Mouse (Mus musculus): ENCODE data around the gene Pxk. TPM values are rescaled to one million over a fixed set of nuclear protein-coding genes. Genes with fewer than 3 reads are reported as not detected.
A peak's percentile ranks its signal among the peaks of the same experiment; 100 is the strongest.

The Pxk gene
- polyA plus RNA-seq, 1 experiment: 25.1 TPM

DNA sequence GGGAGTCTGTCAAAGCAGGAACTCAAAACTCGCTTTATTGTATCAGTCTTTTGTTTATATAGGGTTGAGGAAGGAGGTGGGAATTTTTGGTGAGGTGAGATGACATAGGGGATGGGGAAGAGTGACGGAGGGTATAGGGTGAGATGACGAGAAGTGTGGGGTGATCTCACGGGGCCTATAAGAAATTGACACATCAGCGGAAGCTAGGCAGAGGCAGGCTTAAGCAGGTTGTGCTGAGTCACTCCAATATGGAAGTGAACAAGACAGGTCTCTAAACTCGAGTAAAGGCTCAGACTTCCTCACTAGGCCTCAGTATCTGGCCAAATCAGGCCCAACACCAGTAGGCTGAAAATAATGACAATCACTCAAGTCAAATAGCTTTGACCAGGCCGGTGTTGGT is 38.1 kb upstream of the Pxk start:
- no peak for TF ChIP-seq POLR2A (IDR thresholded peaks at IDR 0.05; ENCODE audit: control insufficient read depth, extremely low read depth, insufficient read depth, low read length, poor library complexity)
- TF ChIP-seq CTCF (IDR thresholded peaks at IDR 0.05; ENCODE audit: borderline replicate concordance, control insufficient read depth, extremely low read depth, insufficient read depth, low read length, poor library complexity): no peak
- Histone ChIP-seq H3K27me3 (ENCODE audit: control insufficient read depth, insufficient read depth, low read length) (no peaks in the 10 kb centered on the region), H3K36me3 (ENCODE audit: control insufficient read depth, insufficient read depth, low read length) (no peaks in the 10 kb centered on the region), H3K4me1 (replicated peaks; ENCODE audit: control insufficient read depth, insufficient read depth, low read length) (peaks cover 3% of the 10 kb centered on the region; the same call in 1 of the 2 replicates), H3K4me3 (ENCODE audit: control insufficient read depth, insufficient read depth, low read length) (no peak overlapping the region), H3K27ac (ENCODE audit: control insufficient read depth, insufficient read depth, low read length) (no peak overlapping the region)
- DNase-seq: no peak
- 96% methylated on average over 7 of the region's 7 CpGs for WGBS

DNA sequence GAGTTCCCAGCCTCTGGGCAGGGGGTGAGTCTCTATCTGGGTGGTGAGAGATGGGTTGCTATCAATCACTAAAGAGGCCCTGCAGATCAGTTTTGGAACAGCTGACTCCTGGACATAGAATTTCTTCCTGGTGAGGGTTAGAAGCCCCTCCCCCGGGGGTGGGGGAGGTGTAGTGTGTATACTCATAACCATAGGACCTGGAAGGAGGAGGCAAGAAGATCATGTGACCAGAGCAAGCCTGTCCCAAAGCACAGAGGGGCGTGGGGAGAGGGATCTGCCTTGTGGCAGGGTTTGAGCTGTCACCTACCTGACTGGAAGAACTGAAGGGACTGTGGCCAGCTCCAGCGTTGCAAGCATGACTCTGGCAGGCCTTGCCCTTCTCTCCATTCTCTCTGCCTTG is 35.9 kb upstream of the Pxk start:
- no peak overlapping the region for H3K4me3 ChIP-seq (ENCODE audit: control insufficient read depth, insufficient read depth, low read length)

DNA sequence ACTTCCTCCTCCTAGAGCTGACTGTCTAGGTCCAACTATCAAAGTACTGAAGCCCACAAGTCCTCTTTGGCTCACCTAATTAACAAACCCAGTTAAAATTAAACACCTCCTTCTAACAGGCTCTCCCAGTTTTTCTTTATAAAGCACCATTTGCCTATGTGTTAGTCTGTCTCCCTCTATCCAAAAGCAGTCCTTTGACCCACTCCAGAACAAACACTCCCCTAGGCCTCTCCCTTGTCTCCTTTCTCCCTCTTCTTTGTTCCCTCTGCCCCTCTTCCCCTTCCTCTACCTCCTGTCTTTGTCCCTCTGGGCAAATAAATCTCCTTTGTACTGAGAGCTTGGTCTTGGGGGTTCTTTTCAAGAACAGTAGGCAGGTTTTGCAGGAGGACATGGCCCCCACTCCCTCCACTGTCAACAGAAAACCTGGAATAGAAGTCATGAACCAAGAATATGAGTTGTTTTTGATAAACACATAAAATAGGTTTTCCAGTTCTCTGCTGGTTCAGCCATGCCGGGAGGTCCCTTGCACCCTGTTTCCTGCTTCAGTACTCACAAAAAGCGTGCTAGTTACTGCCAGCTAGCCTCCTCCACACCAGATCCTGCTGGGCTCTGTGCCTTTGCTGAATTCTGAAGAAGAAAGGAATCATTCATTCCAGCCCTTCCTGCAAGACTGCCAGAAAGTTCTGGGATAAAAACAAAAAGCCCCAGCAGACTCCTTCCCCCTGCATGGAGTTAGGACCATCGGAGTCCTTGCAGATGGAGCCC is 35.3 kb upstream of the Pxk start:
- Histone ChIP-seq H3K27ac (ENCODE audit: control insufficient read depth, insufficient read depth, low read length) (no peak overlapping the region), H3K36me3 (ENCODE audit: control insufficient read depth, insufficient read depth, low read length) (no peaks in the 10 kb centered on the region), H3K27me3 (ENCODE audit: control insufficient read depth, insufficient read depth, low read length) (no peaks in the 10 kb centered on the region), H3K4me3 (ENCODE audit: control insufficient read depth, insufficient read depth, low read length) (no peak overlapping the region), H3K4me1 (replicated peaks; ENCODE audit: control insufficient read depth, insufficient read depth, low read length) (peaks cover 3% of the 10 kb centered on the region; the same call in 1 of the 2 replicates)
- no peak for DNase-seq
- WGBS: 94% methylated on average over 3 of the region's 3 CpGs
- no peak for TF ChIP-seq CTCF (IDR thresholded peaks at IDR 0.05; ENCODE audit: borderline replicate concordance, control insufficient read depth, extremely low read depth, insufficient read depth, low read length, poor library complexity)
- TF ChIP-seq POLR2A (IDR thresholded peaks at IDR 0.05; ENCODE audit: control insufficient read depth, extremely low read depth, insufficient read depth, low read length, poor library complexity): no peak

More for the DNA sequence above, 35.9 kb upstream of the Pxk start:
- peaks cover 3% of the 10 kb centered on the region; the same call in 1 of the 2 replicates for H3K4me1 ChIP-seq (replicated peaks; ENCODE audit: control insufficient read depth, insufficient read depth, low read length)
- H3K27ac ChIP-seq (ENCODE audit: control insufficient read depth, insufficient read depth, low read length): no peak overlapping the region
- no peak for DNase-seq
- TF ChIP-seq POLR2A (IDR thresholded peaks at IDR 0.05; ENCODE audit: control insufficient read depth, extremely low read depth, insufficient read depth, low read length, poor library complexity) (no peak), CTCF (IDR thresholded peaks at IDR 0.05; ENCODE audit: borderline replicate concordance, control insufficient read depth, extremely low read depth, insufficient read depth, low read length, poor library complexity) (no peak)
- H3K36me3 ChIP-seq (ENCODE audit: control insufficient read depth, insufficient read depth, low read length): no peaks in the 10 kb centered on the region
- H3K27me3 ChIP-seq (ENCODE audit: control insufficient read depth, insufficient read depth, low read length): no peaks in the 10 kb centered on the region
- 56% methylated on average over 3 of the region's 3 CpGs for WGBS

DNA sequence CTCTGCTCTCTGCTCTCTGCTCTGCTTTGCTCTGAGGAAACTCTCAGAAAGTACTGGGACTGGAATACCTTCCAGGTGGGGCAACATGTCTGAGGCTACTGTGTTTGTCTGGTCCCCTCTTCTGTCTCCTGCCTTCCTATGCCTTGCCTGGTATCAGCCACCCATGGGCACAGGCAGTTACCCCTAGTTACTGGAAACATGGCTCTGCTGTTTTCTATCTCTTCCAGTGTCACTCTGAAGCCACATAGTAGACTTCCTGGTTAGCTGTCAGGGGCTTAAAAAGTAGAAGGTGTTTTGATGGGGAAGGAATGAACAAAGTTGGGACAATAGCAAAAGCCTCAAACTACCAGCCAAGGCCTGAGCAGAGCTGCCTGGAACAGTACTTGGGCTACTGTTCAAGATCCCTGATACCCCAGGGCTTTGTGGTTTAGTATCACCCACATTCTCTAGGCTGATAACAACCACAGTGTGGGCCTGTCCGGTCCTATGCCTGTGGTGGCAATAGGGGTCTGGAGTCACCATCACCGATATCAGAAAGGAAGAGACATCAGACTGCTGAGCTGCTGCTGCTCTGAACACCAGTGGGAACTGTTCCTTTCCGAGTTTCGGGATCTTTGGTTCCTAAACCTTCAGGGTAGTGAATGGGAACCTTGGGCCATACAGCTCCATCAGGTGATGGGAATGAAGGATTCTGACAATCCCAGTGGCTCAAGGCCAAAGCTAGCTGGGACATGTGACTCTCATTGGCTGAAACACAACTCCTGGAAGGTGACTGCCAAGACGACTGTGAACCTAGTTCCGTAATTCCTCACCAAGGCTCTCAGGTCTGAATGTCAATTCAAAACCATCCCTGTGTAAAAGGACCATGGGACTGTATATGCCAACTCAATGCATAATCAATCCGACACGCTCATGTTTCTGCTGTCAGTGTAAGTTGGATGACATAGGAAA is 33.9 kb upstream of the Pxk start:
- TF ChIP-seq POLR2A (IDR thresholded peaks at IDR 0.05; ENCODE audit: control insufficient read depth, extremely low read depth, insufficient read depth, low read length, poor library complexity) (no peak), CTCF (IDR thresholded peaks at IDR 0.05; ENCODE audit: borderline replicate concordance, control insufficient read depth, extremely low read depth, insufficient read depth, low read length, poor library complexity) (no peak)
- 78% methylated on average over 8 of the region's 8 CpGs for WGBS
- Histone ChIP-seq H3K36me3 (ENCODE audit: control insufficient read depth, insufficient read depth, low read length) (no peaks in the 10 kb centered on the region), H3K4me1 (replicated peaks; ENCODE audit: control insufficient read depth, insufficient read depth, low read length) (peaks cover 3% of the 10 kb centered on the region; the same call in 1 of the 2 replicates), H3K4me3 (ENCODE audit: control insufficient read depth, insufficient read depth, low read length) (no peak overlapping the region), H3K27me3 (ENCODE audit: control insufficient read depth, insufficient read depth, low read length) (no peaks in the 10 kb centered on the region), H3K27ac (ENCODE audit: control insufficient read depth, insufficient read depth, low read length) (no peak overlapping the region)
- no peak for DNase-seq

DNA sequence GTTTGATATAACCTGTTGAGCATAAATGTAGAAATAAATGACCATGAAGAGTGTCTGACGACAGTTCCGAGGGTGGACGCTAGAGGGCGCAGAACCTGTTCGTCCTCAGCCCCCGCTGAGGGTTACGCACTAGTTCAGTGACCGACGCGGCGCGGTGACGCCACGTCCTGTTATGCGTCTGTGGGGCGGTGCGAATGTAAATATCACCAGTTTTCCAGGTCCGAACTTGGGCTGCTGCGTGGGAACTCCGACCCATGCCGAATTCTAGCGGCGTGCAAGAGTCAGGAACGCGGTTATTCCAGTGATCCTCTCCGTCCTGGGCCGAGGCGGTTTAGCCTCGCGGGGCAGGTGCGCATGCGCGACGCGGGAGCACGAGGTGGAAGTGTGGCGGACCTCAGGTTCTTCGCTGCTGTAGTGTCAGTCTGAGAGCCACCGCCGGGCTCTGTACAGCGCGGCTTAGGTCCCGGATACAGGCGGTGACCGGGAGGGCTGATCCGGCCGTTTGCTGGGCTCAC is 17.8 kb upstream of the Pxk start, which contains the start of gene Rpp14:
TSS of gene Rpp14 (plus strand) at position 203 of the 515 bp plus-strand sequence.
- Histone ChIP-seq H3K4me1 (replicated peaks; ENCODE audit: control insufficient read depth, insufficient read depth, low read length) (peaks cover 11% of the 10 kb centered on the region), H3K36me3 (ENCODE audit: control insufficient read depth, insufficient read depth, low read length) (peaks cover 13% of the 10 kb centered on the region), H3K27me3 (ENCODE audit: control insufficient read depth, insufficient read depth, low read length) (no peaks in the 10 kb centered on the region), H3K4me3 (ENCODE audit: control insufficient read depth, insufficient read depth, low read length) (peak within 1 kb of the TSS; percentile 63), H3K27ac (ENCODE audit: control insufficient read depth, insufficient read depth, low read length) (peak within 1 kb of the TSS; percentile 41)
- peak; percentile 95 for TF ChIP-seq CTCF (IDR thresholded peaks at IDR 0.05; ENCODE audit: borderline replicate concordance, control insufficient read depth, extremely low read depth, insufficient read depth, low read length, poor library complexity)
- TF ChIP-seq POLR2A (IDR thresholded peaks at IDR 0.05; ENCODE audit: control insufficient read depth, extremely low read depth, insufficient read depth, low read length, poor library complexity): peak; percentile 53; the same call in 1 of the 2 replicates
- under 1% methylated on average over 47 of the region's 47 CpGs for WGBS
- DNase-seq: peak; percentile 95

DNA sequence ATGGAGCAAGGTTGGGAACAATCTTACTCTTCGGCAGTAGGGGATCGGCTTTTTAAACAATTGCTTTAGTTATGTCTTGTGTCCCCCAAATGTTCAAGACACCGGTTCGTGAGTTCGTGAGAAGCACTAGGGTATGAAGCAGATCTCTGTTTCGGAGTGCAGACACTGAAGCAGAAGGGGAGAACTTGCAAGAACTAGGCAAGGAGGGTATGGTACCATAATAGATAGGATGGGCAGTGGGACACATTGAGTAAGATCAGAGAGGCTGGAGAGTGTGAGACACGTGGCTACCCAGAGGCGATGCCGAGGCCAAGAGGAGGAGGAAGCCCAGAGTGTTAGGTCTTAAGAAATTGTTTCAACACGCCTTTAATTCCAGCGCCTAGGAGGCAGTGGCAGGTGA is 17.3 kb upstream of the Pxk start:
- Histone ChIP-seq H3K4me1 (replicated peaks; ENCODE audit: control insufficient read depth, insufficient read depth, low read length) (peaks cover 11% of the 10 kb centered on the region), H3K27me3 (ENCODE audit: control insufficient read depth, insufficient read depth, low read length) (no peaks in the 10 kb centered on the region), H3K4me3 (ENCODE audit: control insufficient read depth, insufficient read depth, low read length) (peak overlapping the region; percentile 63), H3K36me3 (ENCODE audit: control insufficient read depth, insufficient read depth, low read length) (peaks cover 15% of the 10 kb centered on the region), H3K27ac (ENCODE audit: control insufficient read depth, insufficient read depth, low read length) (peak overlapping the region; percentile 41)
- TF ChIP-seq POLR2A (IDR thresholded peaks at IDR 0.05; ENCODE audit: control insufficient read depth, extremely low read depth, insufficient read depth, low read length, poor library complexity): no peak
- DNase-seq: no peak
- 1% methylated on average over 11 of the region's 11 CpGs for WGBS
